Mouse (Mus musculus): ENCODE measurements around the gene Cby3.

DNA sequence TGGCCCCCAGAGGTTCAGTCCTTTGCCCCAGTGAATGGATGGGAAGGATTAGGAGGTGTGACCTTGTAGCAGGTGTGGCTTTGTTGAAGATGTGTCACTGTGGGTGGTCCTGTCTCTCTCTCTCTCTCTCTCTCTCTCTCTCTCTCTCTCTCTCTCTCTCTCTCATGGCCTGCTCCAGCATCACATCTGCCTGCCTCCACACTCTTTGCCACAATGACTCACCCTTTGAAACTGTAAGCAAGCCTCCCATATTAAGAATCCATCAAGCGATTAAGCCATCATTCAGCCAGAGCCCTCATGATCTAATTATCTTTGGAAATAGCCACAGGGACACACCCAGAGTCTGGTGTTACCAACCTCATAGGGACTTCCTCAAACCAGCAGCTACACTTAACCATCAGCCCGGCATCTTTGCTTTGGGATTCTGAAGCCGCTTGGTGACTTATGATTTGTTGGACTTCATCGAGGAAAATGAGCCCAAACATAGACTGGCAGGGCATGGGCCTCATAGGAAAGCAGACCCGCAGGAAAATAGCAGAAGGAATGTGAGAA, 15.2 kb downstream of the Cby3 start:
- TF ChIP-seq POLR2A (IDR thresholded peaks at IDR 0.05; ENCODE audit: low read depth, low read length): no peak
- no peak for TF ChIP-seq JUND (conservative IDR thresholded peaks at IDR 0.05; ENCODE audit: low read depth, low read length)
- no peak for TF ChIP-seq MAX (IDR thresholded peaks at IDR 0.05; ENCODE audit: low read length)
- no peak for TF ChIP-seq CTCF (conservative IDR thresholded peaks at IDR 0.05 in 1 of 2, IDR thresholded peaks at IDR 0.05 in 1 of 2; ENCODE audit: low read depth in 2 of 2, low read length in 2 of 2)
- no peak for TF ChIP-seq RAD21 (IDR thresholded peaks at IDR 0.05; ENCODE audit: low read depth, low read length)
- no peak for TF ChIP-seq EP300 (IDR thresholded peaks at IDR 0.05; ENCODE audit: low read length)
- TF ChIP-seq JUN (IDR thresholded peaks at IDR 0.05; ENCODE audit: insufficient read depth, low read depth, low read length): no peak
- TF ChIP-seq SIN3A (IDR thresholded peaks at IDR 0.05; ENCODE audit: low read length): no peak
- no peak for TF ChIP-seq ETS1 (conservative IDR thresholded peaks at IDR 0.05; ENCODE audit: low read depth, low read length)
- TF ChIP-seq ELF1 (IDR thresholded peaks at IDR 0.05; ENCODE audit: low read depth, low read length): no peak
- no peak for TF ChIP-seq HCFC1 (IDR thresholded peaks at IDR 0.05; ENCODE audit: low read depth, low read length)
- no peak for TF ChIP-seq USF1 (IDR thresholded peaks at IDR 0.05; ENCODE audit: low read depth, low read length)
- TF ChIP-seq TBP (conservative IDR thresholded peaks at IDR 0.05; ENCODE audit: low read depth, low read length): no peak
- no peak for TF ChIP-seq CHD2 (IDR thresholded peaks at IDR 0.05; ENCODE audit: low read length)

All from CH12.LX (cell line).